Mouse (Mus musculus) splenic B cell, adult 2 months (primary cell): ENCODE measurements at regions not wholly inside any gene's neighbourhood (a gene's known extent, or its start where the extent isn't known, plus 50 kb on each side); places are given as distances from the start of the nearest gene placed in this dataset.

Experiments used
- DNase-seq: peaks from one replicate; pipeline ENCODE4 v3.0.0-alpha.2; 2011; ENCODE audit warnings: low read depth, low spot score
- H3K27me3 ChIP-seq: 2 replicates; pipeline ENCODE4 v1.6.1; 2012; ENCODE audit warnings: mild to moderate bottlenecking, low read length, moderate library complexity, mixed read lengths; ENCODE audit not compliant: control insufficient read depth, poor library complexity, insufficient read depth, severe bottlenecking
- H3K36me3 ChIP-seq: 2 replicates; pipeline ENCODE4 v1.6.1; 2012; ENCODE audit warnings: mild to moderate bottlenecking, low read length, moderate library complexity, mixed read lengths; ENCODE audit not compliant: control insufficient read depth, poor library complexity, insufficient read depth, severe bottlenecking

DNA sequence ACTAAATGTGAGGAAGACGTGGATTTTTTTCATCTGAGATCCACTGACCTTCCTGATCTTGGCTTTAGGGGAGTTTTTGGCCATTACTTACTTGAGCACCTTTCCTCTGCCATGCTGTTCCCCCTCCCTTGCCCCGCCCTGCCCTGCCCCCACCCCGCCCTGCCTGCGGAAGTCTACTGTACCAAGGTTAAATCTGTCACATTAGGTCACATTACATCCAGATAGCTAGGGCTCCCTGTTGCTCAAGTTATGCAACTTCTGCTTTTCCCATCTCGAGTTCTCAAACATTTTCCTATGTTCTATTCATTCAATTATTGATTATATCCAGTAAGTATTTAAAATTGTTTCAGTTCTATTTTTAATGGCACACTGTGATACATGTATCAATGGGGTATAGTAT lies 144.7 kb upstream of the Cnot2 start:
- H3K27me3 ChIP-seq, result no peaks in the 10 kb centered on the region
- DNase-seq, result no peak

DNA sequence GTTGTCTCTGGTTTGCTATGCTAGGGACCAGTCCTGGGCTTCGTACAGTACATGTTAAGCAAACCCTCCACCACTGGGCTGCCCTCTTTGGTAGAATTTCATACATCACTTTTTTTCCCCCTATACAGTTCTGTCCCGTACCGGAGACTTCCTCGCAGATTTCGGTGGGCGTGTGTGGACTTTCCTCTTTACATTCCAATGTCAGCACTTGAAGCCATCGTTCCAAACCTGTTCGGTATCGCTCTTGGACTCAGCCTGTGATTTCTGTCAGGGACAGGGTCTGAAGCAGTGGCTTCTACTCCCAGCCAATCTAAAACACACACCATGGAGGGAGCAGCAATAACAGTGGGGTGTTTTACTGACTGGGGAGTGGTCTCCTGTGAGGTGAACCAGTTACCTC lies 140.7 kb upstream of the Cnot2 start:
- no peak for DNase-seq
- Histone ChIP-seq H3K36me3 (no peaks in the 10 kb centered on the region), H3K27me3 (no peaks in the 10 kb centered on the region)

More for the DNA sequence above, 144.7 kb upstream of the Cnot2 start:
- no peaks in the 10 kb centered on the region for H3K36me3 ChIP-seq

DNA sequence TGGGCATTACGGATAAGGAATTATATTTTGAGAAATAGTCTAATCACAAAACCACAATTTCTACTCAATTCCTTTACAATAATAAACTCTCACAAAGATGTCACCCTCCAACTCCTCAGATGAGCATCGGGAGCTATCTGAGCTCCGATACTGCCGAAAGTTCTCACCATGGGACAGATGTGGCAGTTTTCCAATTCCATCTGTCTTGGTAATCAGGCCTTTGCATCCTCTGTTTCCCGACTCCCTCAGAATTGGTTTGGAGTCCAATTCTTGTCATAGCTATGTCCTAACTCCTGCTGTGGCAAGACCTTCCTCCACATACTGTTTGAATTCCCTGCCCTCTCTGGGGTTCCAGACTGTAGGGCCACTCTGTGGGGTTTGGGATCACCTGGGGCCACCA lies 138.3 kb upstream of the Cnot2 start:
- H3K27me3 ChIP-seq, result no peaks in the 10 kb centered on the region
- H3K36me3 ChIP-seq, result no peaks in the 10 kb centered on the region
- no peak for DNase-seq

DNA sequence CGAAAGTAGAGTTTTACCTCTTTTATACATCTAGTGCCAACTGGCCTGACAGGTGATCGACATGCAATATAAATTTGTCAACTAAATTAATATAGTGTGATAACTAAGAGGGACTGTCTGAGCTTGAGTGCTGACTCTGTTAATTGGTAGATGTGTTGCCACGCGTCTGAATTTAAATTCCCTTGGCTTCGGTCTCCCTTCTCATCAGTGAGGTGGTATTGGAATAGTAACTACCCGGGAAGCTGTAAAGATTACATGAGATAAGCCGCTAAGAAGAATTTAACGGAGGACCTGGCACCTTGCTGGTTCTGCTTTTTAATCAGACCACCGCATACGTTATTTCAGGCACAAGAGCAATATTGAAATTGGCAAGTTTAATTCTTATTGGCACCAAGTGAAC lies 136.7 kb upstream of the Cnot2 start:
- no peak for DNase-seq
- no peaks in the 10 kb centered on the region for H3K36me3 ChIP-seq
- H3K27me3 ChIP-seq, result no peaks in the 10 kb centered on the region

DNA sequence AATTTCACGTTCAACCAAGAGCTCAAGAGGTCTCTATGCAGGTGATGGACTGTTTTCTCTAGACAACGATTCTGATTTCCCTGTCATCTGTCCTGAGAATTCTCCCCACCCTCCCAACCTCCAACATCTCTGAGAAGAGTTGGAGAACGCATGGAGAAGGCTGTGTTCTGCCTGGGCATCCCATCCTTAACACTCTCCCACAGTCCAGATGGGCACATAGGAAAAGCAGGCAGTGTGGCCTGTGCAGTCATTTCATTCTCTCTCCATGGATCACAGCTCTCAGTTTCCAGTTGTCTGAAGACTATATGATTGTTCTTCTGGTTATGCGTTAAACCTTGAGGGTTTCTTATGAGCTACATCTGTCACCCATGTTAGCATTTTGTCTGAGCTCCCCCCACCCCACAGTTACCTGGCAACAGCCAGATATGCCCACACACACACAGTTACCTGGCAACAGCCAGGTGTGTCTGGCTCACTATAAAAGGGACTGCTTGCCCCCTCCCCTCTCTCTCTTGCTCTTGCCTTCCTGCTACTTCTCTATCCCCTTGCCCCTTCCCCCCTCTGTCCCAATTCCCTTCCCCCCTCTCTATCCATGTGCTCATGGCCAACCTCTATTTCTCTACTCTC lies 135.8 kb upstream of the Cnot2 start:
- no peaks in the 10 kb centered on the region for H3K27me3 ChIP-seq
- H3K36me3 ChIP-seq, result no peaks in the 10 kb centered on the region
- DNase-seq, result no peak

DNA sequence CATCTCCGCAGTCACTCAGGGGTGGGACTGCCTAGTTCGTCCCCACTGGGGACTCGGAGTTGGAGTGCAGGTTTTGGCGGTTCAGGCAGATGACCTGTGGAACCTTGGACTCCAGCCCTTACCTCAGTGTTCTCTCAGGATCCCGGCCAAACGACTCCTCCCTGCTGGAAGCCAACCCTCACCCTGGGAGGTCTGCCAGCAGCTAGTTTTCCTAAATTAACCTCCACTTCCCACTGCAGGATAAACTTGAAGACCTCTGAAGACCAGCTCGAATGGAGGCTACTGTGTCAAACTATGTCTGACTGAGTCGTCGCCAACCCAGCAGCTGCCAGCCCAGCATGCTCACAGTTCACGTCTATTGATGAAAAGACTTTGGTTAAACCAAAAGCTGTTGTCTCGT lies 132.1 kb upstream of the Cnot2 start:
- no peak for DNase-seq
- no peaks in the 10 kb centered on the region for H3K36me3 ChIP-seq
- H3K27me3 ChIP-seq, result no peaks in the 10 kb centered on the region

DNA sequence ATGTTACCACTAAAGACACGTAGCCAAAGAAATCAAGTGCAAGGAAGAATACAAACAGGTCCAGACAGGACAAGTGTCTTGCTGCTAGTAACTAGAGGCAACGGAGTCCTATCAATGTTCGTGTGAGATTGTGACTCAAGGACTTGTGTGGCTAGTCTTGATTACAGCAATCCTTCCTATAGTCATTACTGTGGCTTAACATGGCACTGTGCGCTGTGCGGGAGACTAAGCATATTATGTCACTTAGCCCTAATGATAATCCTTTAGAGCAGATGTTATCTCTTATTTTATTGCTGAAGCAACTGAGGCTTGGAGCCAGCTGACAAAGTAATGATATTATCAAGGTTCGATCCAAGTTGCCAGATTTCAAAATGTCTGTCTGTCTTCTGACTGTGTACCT lies 125.7 kb upstream of the Cnot2 start:
- no peaks in the 10 kb centered on the region for H3K36me3 ChIP-seq
- no peak for DNase-seq
- no peaks in the 10 kb centered on the region for H3K27me3 ChIP-seq

DNA sequence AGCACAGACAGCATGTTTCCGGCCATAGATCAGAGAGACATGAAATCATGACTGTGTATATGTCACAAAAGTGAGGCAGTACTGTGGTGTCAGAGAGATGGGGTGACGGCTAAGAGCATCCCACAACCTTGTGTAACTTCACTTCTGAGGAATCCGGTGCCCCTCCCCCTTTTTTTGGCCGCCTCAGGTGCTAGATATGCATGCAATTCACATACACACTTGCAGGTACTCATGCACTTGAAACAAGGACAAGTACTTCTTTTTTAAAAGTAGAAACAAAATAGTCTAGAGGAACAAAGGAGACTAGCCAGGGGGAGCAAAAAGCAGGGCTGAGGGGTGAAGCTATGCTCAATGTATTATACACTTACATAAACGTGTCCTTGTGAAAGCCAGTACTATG lies 120.0 kb upstream of the Cnot2 start:
- Histone ChIP-seq H3K27me3 (no peaks in the 10 kb centered on the region), H3K36me3 (no peaks in the 10 kb centered on the region)
- no peak for DNase-seq

DNA sequence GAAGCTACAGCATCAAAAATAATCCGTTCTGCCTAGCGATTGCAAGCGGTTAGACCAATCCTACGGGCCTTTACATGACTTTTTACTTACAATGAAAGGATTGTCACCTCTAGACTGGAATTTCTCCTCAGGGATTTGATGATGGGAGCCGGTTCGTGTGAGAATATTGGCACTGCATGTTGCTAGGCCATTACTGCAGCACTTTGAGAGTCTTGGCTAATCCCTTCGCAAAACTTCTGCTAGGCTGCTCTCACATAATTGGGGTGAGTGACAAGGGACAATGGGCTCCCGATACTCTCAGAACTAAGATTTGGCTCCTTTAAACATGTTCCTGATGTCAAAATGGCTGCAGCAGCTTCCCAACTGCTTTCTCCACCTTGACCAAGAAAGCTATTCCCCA lies 118.4 kb upstream of the Cnot2 start:
- Histone ChIP-seq H3K36me3 (no peaks in the 10 kb centered on the region), H3K27me3 (no peaks in the 10 kb centered on the region)
- no peak for DNase-seq

DNA sequence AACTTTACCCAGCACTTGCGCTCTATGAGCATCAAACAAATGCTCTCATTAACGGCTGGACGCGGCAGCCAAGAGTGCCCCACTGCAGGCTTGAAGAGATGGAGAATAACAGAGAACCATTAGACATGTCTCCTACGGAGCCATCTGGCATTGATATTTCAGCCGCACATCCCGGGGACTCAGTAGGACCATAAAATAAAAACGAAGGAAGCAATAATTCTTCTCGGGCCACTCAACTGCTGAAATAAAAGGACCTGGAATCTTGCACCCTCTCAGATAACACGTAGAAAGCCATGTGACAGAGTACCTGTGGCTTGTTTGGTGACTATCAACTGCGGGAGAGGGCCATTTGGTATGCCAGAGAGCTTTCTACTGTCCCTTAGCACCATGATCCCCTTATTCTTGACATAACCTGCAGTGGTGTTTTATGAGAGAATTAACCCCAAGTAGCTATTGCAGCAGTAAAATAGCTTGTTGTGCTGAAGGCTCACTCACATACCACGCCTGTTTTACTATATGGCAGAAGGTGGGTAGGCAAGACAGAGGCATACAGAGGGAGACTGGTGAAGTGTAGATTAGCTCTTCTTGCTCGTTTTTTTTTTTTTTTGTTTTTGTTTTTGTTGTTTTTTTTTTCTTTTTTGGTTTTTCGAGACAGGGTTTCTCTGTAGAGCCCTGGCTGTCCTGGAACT lies 116.5 kb upstream of the Cnot2 start:
- no peak for DNase-seq
- Histone ChIP-seq H3K36me3 (no peaks in the 10 kb centered on the region), H3K27me3 (no peaks in the 10 kb centered on the region)

DNA sequence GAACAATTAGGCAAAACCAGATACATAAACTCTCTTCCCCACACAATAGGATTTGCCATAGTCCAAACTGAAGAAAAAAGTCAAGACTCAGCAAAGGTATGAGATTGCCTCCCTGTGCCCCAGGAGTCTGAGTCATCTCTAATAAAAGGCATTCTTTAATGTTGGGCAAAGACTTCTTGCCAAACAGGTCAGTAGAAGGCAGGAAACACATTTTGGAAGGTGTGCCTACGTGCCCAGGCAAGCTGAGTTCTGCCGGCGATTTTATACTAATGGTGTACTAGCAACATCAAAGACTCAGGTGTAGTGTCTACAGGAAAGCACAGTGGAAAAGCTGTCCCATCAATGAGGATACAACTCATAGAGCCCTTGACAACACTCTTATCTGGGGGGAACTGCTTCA lies 112.5 kb upstream of the Cnot2 start:
- no peak for DNase-seq
- no peaks in the 10 kb centered on the region for H3K27me3 ChIP-seq
- H3K36me3 ChIP-seq, result no peaks in the 10 kb centered on the region

DNA sequence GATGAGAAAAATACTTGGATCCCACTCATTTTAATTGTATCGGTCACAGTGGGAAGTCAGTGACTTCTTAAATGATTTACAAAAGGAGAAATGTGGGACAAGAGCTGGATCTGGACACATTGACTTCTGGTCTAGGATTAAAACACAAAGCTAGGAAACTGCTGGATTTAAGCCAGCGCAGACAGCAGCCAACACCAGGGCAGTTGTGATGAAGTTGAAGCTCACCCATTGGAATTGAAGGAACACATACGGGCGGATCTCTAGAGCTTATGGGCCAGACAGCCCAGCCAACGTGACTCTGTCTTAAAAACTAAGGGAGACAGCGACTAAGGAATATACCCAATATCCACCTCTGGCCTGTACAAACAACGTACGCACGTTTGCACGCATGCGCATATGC lies 105.4 kb upstream of the Cnot2 start:
- DNase-seq, result no peak
- H3K27me3 ChIP-seq, result no peaks in the 10 kb centered on the region
- no peaks in the 10 kb centered on the region for H3K36me3 ChIP-seq

DNA sequence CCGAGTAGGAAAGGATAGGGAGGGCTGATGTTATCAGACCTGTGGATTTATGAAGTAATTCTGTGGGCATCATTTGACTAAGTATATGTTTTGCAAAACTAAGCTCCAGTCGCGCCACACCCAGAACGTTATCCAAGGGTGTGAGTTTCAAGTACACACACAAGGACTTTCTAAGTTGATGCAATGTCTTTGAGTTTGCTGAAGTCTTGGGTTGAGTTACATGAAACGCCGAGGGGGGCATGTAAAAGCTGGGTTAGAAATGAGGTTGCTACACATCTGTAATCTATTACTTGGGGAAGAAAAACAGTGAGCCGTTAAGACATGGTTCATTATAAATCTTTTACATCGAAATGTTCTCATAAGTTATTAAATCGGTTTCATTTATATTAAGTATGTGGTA lies 102.1 kb upstream of the Cnot2 start:
- H3K36me3 ChIP-seq, result no peaks in the 10 kb centered on the region
- no peak for DNase-seq

DNA sequence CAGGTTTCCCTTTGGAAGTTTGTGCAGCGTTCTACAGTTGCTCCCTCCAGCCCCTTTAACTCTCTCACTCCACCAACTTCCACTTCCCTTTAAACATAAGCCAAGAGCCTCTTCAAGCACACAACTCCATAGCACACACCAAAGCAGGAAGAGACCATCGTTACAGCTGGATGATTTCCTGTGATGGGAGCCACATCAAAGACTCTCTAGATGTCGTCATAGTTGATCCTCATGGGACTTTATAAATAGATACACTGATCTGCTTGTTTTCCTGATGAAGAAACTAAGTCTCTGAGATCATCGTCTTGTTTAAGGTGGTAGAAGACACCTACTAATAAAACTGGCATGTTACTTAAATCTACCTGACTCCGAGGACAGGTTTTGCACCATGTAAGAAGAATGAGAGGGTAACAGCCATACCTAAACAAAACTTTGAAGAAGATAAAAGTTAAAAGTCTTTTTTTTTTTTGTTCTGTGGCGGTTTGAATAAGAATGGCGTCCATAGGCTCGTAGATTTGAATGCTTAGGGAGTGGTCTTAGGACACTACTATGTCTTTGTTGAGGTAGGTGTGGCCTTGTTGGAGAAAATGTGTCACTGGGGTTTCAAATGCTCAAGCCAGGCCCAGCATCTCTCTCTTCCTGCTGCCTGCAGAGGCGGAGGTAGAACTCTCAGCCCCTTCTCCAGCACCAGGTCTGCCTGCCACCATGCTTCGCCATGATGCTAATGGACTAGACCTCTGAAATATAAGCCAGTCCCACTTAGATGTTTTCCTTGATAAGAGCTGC lies 97.8 kb upstream of the Cnot2 start:
- peak; percentile 78 for DNase-seq
- Histone ChIP-seq H3K27me3 (no peaks in the 10 kb centered on the region), H3K36me3 (no peaks in the 10 kb centered on the region)

More for the DNA sequence above, 102.1 kb upstream of the Cnot2 start:
- no peaks in the 10 kb centered on the region for H3K27me3 ChIP-seq

DNA sequence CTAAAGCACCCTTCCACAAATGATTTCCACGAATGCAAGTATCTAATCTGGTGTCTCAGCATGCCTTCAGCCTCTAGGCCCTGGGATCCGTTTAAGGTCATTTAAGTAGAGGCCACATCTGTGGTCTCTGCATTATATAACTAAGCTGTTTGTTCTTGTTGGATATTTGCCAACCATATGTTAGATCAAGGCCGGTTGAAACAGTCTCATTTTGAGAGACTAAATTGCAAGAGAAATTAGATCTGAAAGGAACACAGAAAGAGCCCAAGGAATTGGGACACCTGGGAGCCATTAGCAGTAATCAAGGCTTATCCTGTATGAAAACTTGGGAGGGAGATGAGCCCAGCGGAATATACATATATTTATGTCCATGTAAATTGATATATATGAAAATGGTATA lies 96.6 kb upstream of the Cnot2 start:
- H3K27me3 ChIP-seq, result no peaks in the 10 kb centered on the region
- no peaks in the 10 kb centered on the region for H3K36me3 ChIP-seq
- DNase-seq, result no peak
